Mouse (Mus musculus) lung, embryonic 15.5 days (tissue): ENCODE measurements around the gene Olfr855. TPM values are rescaled to one million over a fixed set of nuclear protein-coding genes. Genes with fewer than 3 reads are reported as not detected.
A peak's percentile ranks its signal among the peaks of the same experiment; 100 is the strongest.

Experiments
- ATAC-seq: fragments of 200-750 bp; cut with Nextera tagmentation; 2 replicates; pipeline ENCODE4 v1.8.0; 2017; ENCODE audit warnings: moderate number of reproducible peaks, borderline replicate concordance; ENCODE audit not compliant: low FRiP score, low TSS enrichment; ENCODE audit errors: extremely low read depth
- H3K27ac ChIP-seq: fragments of 300-500 bp; sonication (generic); 2 replicates; pipeline ENCODE4 v1.5.1; 2015; ENCODE audit warnings: moderate library complexity, mild to moderate bottlenecking, inconsistent platforms
- H3K27me3 ChIP-seq: fragments of 300-500 bp; sonication (generic); 2 replicates; pipeline ENCODE4 v1.6.1; 2015; ENCODE audit warnings: inconsistent platforms
- H3K36me3 ChIP-seq: fragments of 300-500 bp; sonication (generic); 2 replicates; pipeline ENCODE4 v1.6.1; 2015; ENCODE audit warnings: inconsistent platforms
- H3K4me1 ChIP-seq: fragments of 300-500 bp; sonication (generic); 2 replicates; pipeline ENCODE4 v1.6.1; 2015; ENCODE audit warnings: inconsistent platforms
- H3K4me2 ChIP-seq: fragments of 300-500 bp; sonication (generic); 2 replicates; pipeline ENCODE4 v1.6.1; 2015; ENCODE audit warnings: inconsistent platforms, mild to moderate bottlenecking, moderate library complexity
- H3K4me3 ChIP-seq: fragments of 300-500 bp; sonication (generic); 2 replicates; pipeline ENCODE4 v1.5.1; 2015; ENCODE audit warnings: mild to moderate bottlenecking, inconsistent platforms
- H3K9ac ChIP-seq: fragments of 300-500 bp; sonication (generic); 2 replicates; pipeline ENCODE4 v1.6.1; 2015; ENCODE audit warnings: inconsistent platforms
- H3K9me3 ChIP-seq: fragments of 300-500 bp; sonication (generic); 2 replicates; pipeline ENCODE4 v1.6.1; 2016; ENCODE audit warnings: inconsistent platforms
- WGBS: fragments of 180-500 bp; shearing (Covaris S2); methylation state at CpG from one replicate; pipeline ENCODE4 v1.1.7; 2015; 5-methylcytosine and 5-hydroxymethylcytosine counted together
- polyA plus RNA-seq: library from polyadenylated mRNA; unstranded; fragments of >200 nt; fragmentation: Nextera tagmentation; extraction: Ambion mirVana; gene quantifications from 2 replicates; pipeline ENCODE4 v1.2.1, GENCODE M21; 2015

Gene Olfr855
- polyA plus RNA-seq = not detected in 2 replicates

DNA sequence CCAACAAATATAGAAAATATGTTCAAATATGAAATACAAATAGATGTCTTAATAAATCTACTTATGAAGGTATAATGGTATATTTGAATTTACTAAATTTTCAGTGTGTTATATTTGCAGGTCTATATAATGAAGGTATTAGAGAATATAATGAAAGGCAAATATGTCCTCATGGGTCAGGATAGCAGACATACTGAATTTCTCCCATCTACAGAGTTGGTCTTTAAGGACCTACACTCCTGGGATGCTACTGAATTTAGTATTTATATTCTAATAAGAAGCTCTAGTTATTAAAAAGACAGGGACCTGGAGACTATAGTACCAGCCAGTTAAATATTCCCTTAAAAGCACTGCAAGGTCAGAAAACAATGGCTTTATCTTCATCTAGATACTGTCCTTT, at the start of gene Olfr855:
Olfr855 (plus strand) TSS at position 301 of the 400 bp plus-strand sequence.
- H3K4me2 ChIP-seq = no peak within 1 kb of the TSS
- no peak within 1 kb of the TSS for H3K9ac ChIP-seq
- H3K9me3 ChIP-seq = no peaks in the 10 kb centered on the region
- no peak within 1 kb of the TSS for H3K27ac ChIP-seq
- ATAC-seq = no peak
- H3K4me3 ChIP-seq = no peak within 1 kb of the TSS
- H3K4me1 ChIP-seq = no peaks in the 10 kb centered on the region
- no peaks in the 10 kb centered on the region for H3K27me3 ChIP-seq
- no peaks in the 10 kb centered on the region for H3K36me3 ChIP-seq

DNA sequence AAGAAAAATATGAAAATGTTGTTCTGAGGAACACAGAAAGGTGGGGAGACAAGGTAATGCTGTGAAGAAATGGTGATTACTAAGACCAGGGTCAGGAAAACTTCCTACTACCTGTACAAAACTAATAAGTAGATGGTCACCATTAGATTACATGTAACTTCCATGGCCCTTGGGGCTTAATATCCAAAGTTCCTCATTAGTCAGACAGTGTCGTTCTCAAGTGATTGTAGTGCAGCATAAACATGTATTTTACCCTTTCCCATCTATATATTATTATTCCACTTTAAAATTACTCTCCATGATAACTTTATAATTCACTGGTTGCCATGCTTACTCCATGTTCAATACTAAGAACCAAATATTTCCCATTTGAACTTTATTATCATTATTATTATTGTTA, 41.4 kb upstream of the Olfr855 start, which contains the start of gene Olfr853:
Olfr853 (minus strand) TSS at position 101 of the 400 bp plus-strand sequence.
- H3K27me3 ChIP-seq = no peaks in the 10 kb centered on the region
- H3K9ac ChIP-seq = no peak within 1 kb of the TSS
- H3K4me3 ChIP-seq = no peak within 1 kb of the TSS
- no peaks in the 10 kb centered on the region for H3K4me1 ChIP-seq
- 73% methylated on average over 1 of the region's 1 CpGs for WGBS
- no peak within 1 kb of the TSS for H3K27ac ChIP-seq
- H3K9me3 ChIP-seq = no peaks in the 10 kb centered on the region
- H3K4me2 ChIP-seq = no peak within 1 kb of the TSS
- H3K36me3 ChIP-seq = no peaks in the 10 kb centered on the region
- ATAC-seq = no peak

DNA sequence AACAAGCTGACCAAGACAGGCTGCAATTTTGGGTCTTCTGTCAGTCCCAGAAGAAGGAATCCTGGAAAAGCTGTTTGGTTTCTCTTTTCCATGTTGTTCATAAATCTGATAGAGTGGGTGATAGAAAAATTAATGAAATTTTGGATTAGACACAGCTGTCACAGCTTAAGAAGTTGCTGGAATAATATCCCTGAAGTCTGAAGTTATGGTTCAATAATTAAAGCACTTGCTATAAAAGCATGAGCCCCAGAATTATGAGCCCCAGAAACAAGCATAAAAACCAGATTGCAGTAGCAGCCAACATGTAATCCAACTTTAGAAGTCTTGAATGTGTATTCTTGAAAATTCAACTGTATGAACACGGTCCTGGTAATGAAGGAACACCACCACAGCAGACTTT, 15.1 kb upstream of the Olfr855 start, which contains the start of gene Olfr854:
Olfr854 (minus strand) TSS at position 101 of the 400 bp plus-strand sequence.
- Histone ChIP-seq H3K4me3 (no peak within 1 kb of the TSS), H3K36me3 (no peaks in the 10 kb centered on the region), H3K9ac (no peak within 1 kb of the TSS), H3K27ac (no peak within 1 kb of the TSS), H3K4me2 (no peak within 1 kb of the TSS), H3K27me3 (no peaks in the 10 kb centered on the region), H3K4me1 (no peaks in the 10 kb centered on the region), H3K9me3 (no peaks in the 10 kb centered on the region)
- 56% methylated on average over 1 of the region's 1 CpGs for WGBS
- no peak for ATAC-seq

DNA sequence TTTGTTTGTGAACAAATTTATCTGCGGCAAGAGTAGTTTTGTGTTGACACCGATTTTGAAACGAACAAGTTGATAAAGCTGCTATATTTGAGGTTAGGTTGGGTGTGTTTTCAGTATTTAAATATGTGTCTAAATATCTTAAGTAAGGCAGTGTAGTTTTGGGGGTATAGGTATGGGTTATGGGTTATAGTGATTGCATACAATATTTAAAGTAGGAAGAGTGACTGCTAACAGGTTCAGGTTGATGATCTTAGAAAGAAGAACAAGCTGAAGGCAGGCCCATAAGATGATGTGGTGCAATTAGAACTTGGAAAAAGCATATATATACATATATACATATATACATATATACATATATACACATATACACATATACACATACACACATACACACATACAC, 38.9 kb downstream of the Olfr855 start:
- H3K9ac ChIP-seq = no peak overlapping the region
- no peak for ATAC-seq
- no peak overlapping the region for H3K4me2 ChIP-seq
- no peaks in the 10 kb centered on the region for H3K4me1 ChIP-seq
- H3K9me3 ChIP-seq = no peaks in the 10 kb centered on the region
- H3K27me3 ChIP-seq = no peaks in the 10 kb centered on the region
- 0 out of 2 replicates have a peak, but pooled peaks cover 5% of the 10 kb centered on the region for H3K36me3 ChIP-seq
- no peak overlapping the region for H3K27ac ChIP-seq
- no peak overlapping the region for H3K4me3 ChIP-seq
- WGBS = 94% methylated on average over 3 of the region's 3 CpGs

DNA sequence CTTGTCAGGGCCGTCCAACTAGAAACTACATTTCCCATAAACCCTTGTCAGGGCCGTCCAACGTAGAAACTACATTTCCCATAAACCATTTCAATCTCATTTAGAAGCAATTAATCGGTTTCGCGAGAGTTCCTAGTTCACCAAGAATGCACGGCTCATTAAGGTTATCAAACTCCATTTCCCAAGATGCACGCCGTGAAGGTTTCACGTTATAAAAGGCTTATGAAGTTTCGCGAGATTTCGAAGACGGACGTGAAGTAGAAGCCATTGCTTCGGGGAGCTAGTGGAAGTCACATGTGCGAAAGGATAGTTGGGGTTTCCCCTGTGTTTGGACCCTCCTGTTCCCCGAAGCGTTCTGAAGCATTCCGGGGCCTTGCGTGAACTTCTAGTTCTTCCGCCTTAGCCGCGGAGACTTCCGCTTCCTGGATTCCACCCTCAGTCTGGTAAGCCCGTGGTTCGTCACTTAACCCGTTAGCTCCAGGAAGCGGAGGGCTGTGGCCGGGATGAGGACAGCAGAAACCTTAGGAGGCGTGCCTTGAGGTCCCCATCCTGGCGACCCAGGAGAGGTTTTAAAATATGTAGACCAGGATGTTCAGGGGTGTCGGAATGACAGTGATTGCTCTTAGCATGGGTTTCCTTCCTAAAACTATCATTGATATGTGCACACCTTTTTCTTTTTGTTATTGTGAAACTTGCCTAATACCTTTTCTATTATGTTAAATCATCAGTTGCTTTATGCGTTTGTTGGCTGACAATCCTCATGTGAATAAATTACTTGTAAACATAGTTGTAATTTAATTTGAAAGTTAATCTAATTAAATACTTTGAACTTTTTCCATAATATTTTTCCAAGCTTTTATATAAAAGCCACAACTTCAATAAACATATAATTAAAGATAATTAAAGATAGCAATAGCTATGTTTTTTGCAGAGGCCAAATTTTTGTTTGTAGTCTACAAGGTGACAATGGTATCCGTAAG, 39.7 kb downstream of the Olfr855 start, which contains the start of gene Zfp317:
Zfp317 (plus strand) TSS at position 260 of the 980 bp plus-strand sequence.
- H3K27ac ChIP-seq = peak within 1 kb of the TSS; percentile 95
- H3K36me3 ChIP-seq = 0 out of 2 replicates have a peak, but pooled peaks cover 5% of the 10 kb centered on the region
- no peaks in the 10 kb centered on the region for H3K27me3 ChIP-seq
- no peaks in the 10 kb centered on the region for H3K9me3 ChIP-seq
- 2% methylated on average over 35 of the region's 35 CpGs for WGBS
- ATAC-seq = peak; percentile 98
- H3K4me1 ChIP-seq = no peaks in the 10 kb centered on the region
- peak within 1 kb of the TSS; percentile 57 for H3K9ac ChIP-seq
- H3K4me2 ChIP-seq = peak within 1 kb of the TSS; percentile 48
- peak within 1 kb of the TSS; percentile 65 for H3K4me3 ChIP-seq

DNA sequence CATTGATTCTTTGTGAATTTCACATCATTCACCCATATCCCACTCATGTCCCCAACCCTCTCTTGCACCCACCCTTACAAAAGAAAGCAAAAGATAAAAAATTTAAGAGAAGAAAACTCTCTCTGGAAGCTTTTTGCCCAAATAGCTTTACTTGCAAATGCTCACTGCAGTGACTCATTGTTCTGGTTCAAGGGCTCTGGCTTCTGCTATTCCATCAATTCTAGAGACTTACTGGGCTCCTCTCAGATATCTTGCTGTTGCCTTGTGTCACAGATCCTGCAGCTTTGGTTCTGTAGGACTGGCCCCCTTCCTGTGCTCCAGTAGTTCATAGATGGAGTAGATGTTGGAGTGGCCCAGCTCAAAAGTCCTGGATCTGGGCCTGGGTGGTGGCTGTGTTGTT, 47.2 kb downstream of the Olfr855 start:
- H3K4me1 ChIP-seq = no peaks in the 10 kb centered on the region
- no peak overlapping the region for H3K4me2 ChIP-seq
- no peaks in the 10 kb centered on the region for H3K27me3 ChIP-seq
- no peaks in the 10 kb centered on the region for H3K9me3 ChIP-seq
- H3K4me3 ChIP-seq = no peak overlapping the region
- peaks cover 23% of the 10 kb centered on the region for H3K36me3 ChIP-seq
- ATAC-seq = no peak
- H3K27ac ChIP-seq = no peak overlapping the region
- no peak overlapping the region for H3K9ac ChIP-seq

Other genes with a start within 250 kb of the Olfr855 start
- not detected in 2 replicates for gene Olfr845, start 246.2 kb upstream of the Olfr855 start, polyA plus RNA-seq
- not detected in 2 replicates for gene Olfr846, start 218.6 kb upstream of the Olfr855 start, polyA plus RNA-seq
- not detected in 2 replicates for gene Olfr847, start 203.9 kb upstream of the Olfr855 start, polyA plus RNA-seq
- not detected in 2 replicates for gene Olfr849, start 142.4 kb upstream of the Olfr855 start, polyA plus RNA-seq
- not detected in 2 replicates for gene Olfr850, start 104.4 kb upstream of the Olfr855 start, polyA plus RNA-seq
- gene Olfr851, start 89.3 kb upstream of the Olfr855 start, polyA plus RNA-seq = not detected in 2 replicates
- gene Olfr853, start 41.5 kb upstream of the Olfr855 start, polyA plus RNA-seq = not detected in 2 replicates
- not detected in 2 replicates for gene Olfr854, start 15.2 kb upstream of the Olfr855 start, polyA plus RNA-seq
- gene Zfp317, start 39.5 kb downstream of the Olfr855 start, polyA plus RNA-seq = 26.3 and 27.3 TPM in 2 replicates
- not detected in 2 replicates for gene Olfr857, start 126.8 kb downstream of the Olfr855 start, polyA plus RNA-seq
- not detected in 2 replicates for gene Olfr58, start 197.7 kb downstream of the Olfr855 start, polyA plus RNA-seq
- gene Olfr859, start 222.3 kb downstream of the Olfr855 start, polyA plus RNA-seq = not detected in 2 replicates